ENCODE assay signal across 35 mouse cellular contexts in the genomic region with DNA sequence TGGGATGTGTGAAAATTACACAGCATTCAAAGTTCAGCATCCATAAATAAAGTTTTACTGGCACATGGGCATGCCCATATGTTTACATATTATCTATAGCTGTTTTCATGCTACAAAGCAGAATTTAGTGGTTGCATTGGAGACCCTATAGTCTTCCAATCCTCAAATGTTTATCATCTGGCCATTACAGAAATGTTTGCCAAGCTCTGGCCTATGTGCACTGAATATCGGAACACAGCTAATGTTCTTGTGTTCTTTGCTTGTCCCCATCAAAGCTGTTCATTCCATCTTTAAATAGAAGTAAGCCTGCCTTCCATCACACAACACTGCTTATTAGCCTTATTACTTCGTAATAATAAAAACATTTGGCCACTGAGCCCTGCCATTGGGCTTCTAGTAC. TPM values are rescaled to one million over a fixed set of nuclear protein-coding genes. Genes with fewer than 3 reads are reported as not detected.
"Had no signal": no experiment of that assay in that cellular context is flagged by ENCODE, and none has a peak within 500 bp of the region (broad histone marks: within the 10 kb centered on the region; RNA-seq: fewer than 3 reads in every experiment).

No protein-coding gene starts in this region.

- H3K4me1 ChIP-seq: heart, embryonic 10.5 days; heart, embryonic 12.5 days; heart, embryonic 13.5 days; heart, embryonic 15.5 days; hindbrain, embryonic 10.5 days; hindbrain, embryonic 12.5 days; hindbrain, embryonic 13.5 days; hindbrain, embryonic 15.5 days; intestine, embryonic 15.5 days; kidney, embryonic 15.5 days had no signal

- H3K36me3 ChIP-seq: heart, embryonic 10.5 days; heart, embryonic 12.5 days; heart, embryonic 13.5 days; heart, embryonic 15.5 days; hindbrain, embryonic 10.5 days; hindbrain, embryonic 12.5 days; hindbrain, embryonic 13.5 days; hindbrain, embryonic 15.5 days; intestine, embryonic 15.5 days; kidney, embryonic 15.5 days had no signal

- DNase-seq: heart, adult 2 months; heart, postnatal 10 days; heart, postnatal 14 days; heart, postnatal 36 days; heart, postnatal 4 days; kidney, adult 11 months; kidney, adult 18-20 months; kidney, adult 2 months; kidney, adult 8-10 months; kidney, adult 9 months; kidney, postnatal 10 days; kidney, postnatal 14 days; kidney, postnatal 25 days; kidney, postnatal 36 days; kidney, postnatal 4 days; layer of hippocampus, adult 9-11 months had no signal

- H3K9ac ChIP-seq: heart, embryonic 12.5 days; heart, embryonic 13.5 days; heart, embryonic 15.5 days; hindbrain, embryonic 12.5 days; hindbrain, embryonic 13.5 days; hindbrain, embryonic 14.5 days; hindbrain, embryonic 15.5 days; intestine, embryonic 15.5 days; kidney, embryonic 15.5 days had no signal

- H3K27ac ChIP-seq: heart, adult 2 months; heart, embryonic 10.5 days; heart, embryonic 13.5 days; heart, embryonic 15.5 days; hindbrain, embryonic 10.5 days; hindbrain, embryonic 12.5 days; hindbrain, embryonic 13.5 days; hindbrain, embryonic 14.5 days; hindbrain, embryonic 15.5 days; hindbrain, postnatal 0 days; intestine, embryonic 15.5 days; kidney, embryonic 15.5 days; kidney, postnatal 0 days; layer of hippocampus, adult 2 months had no signal

- H3K27me3 ChIP-seq: heart, embryonic 12.5 days; heart, embryonic 15.5 days; intestine, embryonic 15.5 days had no signal

- H3K4me3 ChIP-seq: heart, adult 2 months; heart, embryonic 10.5 days; heart, embryonic 12.5 days; heart, embryonic 13.5 days; heart, embryonic 15.5 days; hindbrain, embryonic 10.5 days; hindbrain, embryonic 12.5 days; hindbrain, embryonic 13.5 days; hindbrain, embryonic 15.5 days; intestine, embryonic 15.5 days; kidney, embryonic 15.5 days; layer of hippocampus, adult 2 months had no signal

- H3K9me3 ChIP-seq: heart, embryonic 10.5 days; heart, embryonic 12.5 days; heart, embryonic 13.5 days; heart, embryonic 15.5 days; hindbrain, embryonic 10.5 days; hindbrain, embryonic 12.5 days; hindbrain, embryonic 13.5 days; hindbrain, embryonic 15.5 days; intestine, embryonic 15.5 days; kidney, embryonic 15.5 days had no signal

- H3K4me2 ChIP-seq: heart, embryonic 11.5 days; heart, embryonic 12.5 days; heart, embryonic 13.5 days; heart, embryonic 15.5 days; hindbrain, embryonic 12.5 days; hindbrain, embryonic 13.5 days; hindbrain, embryonic 14.5 days; hindbrain, embryonic 15.5 days; intestine, embryonic 15.5 days; kidney, embryonic 15.5 days had no signal

- ATAC-seq: hindbrain, embryonic 16.5 days; hindbrain, postnatal 0 days; inflammation-experienced regulatory T-cells, adult 6 months; intestine, embryonic 15.5 days; intestine, embryonic 16.5 days; intestine, postnatal 0 days had no signal

RNA-seq across cellular contexts. Expression of gene Grpr, which starts 16.6 kb away (rescaled TPM):
- polyA plus RNA-seq: heart, adult 2 months; heart, embryonic 13.5 days; inflammation-experienced regulatory T-cells, adult 6 months had no signal
